Mouse (Mus musculus): ENCODE measurements around the gene Tlx2. TPM values are rescaled to one million over a fixed set of nuclear protein-coding genes. Genes with fewer than 3 reads are reported as not detected.
A peak's percentile ranks its signal among the peaks of the same experiment; 100 is the strongest.

Gene Tlx2
- polyA plus RNA-seq, 1 experiment from 2014 or later, result not detected

- ATAC-seq (ENCODE audit: low FRiP score), result no peak
- no peak for DNase-seq (ENCODE audit: low spot score)
- H3K4me3 ChIP-seq (replicated peaks; ENCODE audit: low read length), result no peak overlapping the region
- H3K27ac ChIP-seq, result no peak overlapping the region
- H3K4me1 ChIP-seq (replicated peaks; ENCODE audit: control insufficient read depth, insufficient read depth, low read length), result 0 out of 2 replicates have a peak, but pooled peaks cover 12% of the 10 kb centered on the region
- WGBS, result 21% methylated on average over 6 of the region's 6 CpGs
- H3K4me2 ChIP-seq (replicated peaks), result no peak overlapping the region
- no peaks in the 10 kb centered on the region for H3K9me3 ChIP-seq (ENCODE audit: control insufficient read depth, low read length)
- no peak overlapping the region for H3K9ac ChIP-seq
- no peaks in the 10 kb centered on the region for H3K36me3 ChIP-seq (replicated peaks; ENCODE audit: control insufficient read depth, insufficient read depth)
- H3K27me3 ChIP-seq (ENCODE audit: control insufficient read depth, insufficient read depth, low read length), result peaks cover 99% of the 10 kb centered on the region
Observed at GRCm38 (mm10) chr6:83066441-83066840, 3.7 kb downstream of the Tlx2 start.

DNA sequence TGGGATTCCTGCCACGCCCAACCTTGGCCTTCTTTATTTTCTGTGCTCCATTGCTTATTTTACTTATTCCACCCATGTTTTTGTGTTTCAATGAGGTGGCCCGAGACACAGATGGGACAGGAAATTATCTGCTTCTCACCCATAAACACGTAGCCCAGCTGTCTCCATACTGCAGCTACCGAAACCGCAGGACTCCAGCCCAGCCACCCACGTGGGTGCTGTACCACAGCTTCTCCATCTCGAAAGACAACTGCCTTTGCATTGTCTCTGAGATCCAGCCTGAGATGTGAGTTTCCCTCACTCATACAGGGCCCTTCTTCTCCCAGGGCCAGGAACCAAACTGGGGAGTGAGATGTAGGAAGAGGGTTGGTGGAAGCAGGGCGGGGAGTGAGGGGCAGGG lies 4.1 kb downstream of the Tlx2 start:
- H3K4me1 ChIP-seq (replicated peaks; ENCODE audit: control insufficient read depth, insufficient read depth, low read length), result 0 out of 2 replicates have a peak, but pooled peaks cover 12% of the 10 kb centered on the region
- no peak overlapping the region for H3K9ac ChIP-seq
- ATAC-seq (ENCODE audit: low FRiP score) (no peak), DNase-seq (ENCODE audit: low spot score) (no peak)
- H3K4me3 ChIP-seq (replicated peaks; ENCODE audit: low read length), result no peak overlapping the region
- H3K9me3 ChIP-seq (ENCODE audit: control insufficient read depth, low read length), result no peaks in the 10 kb centered on the region
- 41% methylated on average over 8 of the region's 8 CpGs for WGBS
- H3K4me2 ChIP-seq (replicated peaks), result no peak overlapping the region
- peaks cover 97% of the 10 kb centered on the region for H3K27me3 ChIP-seq (ENCODE audit: control insufficient read depth, insufficient read depth, low read length)
- no peaks in the 10 kb centered on the region for H3K36me3 ChIP-seq (replicated peaks; ENCODE audit: control insufficient read depth, insufficient read depth)
- H3K27ac ChIP-seq, result no peak overlapping the region

DNA sequence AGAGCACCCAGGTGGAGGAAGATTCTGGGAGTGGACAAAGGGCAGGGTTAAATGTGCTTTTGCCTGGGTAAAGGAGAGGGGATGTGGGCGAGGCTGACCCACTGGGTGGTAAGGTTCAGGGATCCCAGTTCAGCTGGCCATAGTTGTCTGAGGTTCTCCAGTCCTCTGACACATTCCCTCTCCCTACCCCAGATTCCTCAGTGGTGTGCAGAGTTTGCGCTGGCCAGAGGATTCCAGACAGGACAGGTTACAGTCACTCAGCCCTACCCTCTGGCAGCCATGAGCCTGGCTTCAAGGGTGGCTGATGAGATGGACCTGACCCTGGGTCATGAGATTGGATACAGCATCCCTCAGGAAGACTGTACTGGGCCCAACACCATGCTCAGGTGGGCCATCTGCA lies 11.4 kb downstream of the Tlx2 start:
- Histone ChIP-seq H3K36me3 (replicated peaks; ENCODE audit: control insufficient read depth, insufficient read depth) (peaks cover 12% of the 10 kb centered on the region), H3K4me2 (replicated peaks) (no peak overlapping the region), H3K4me1 (replicated peaks; ENCODE audit: control insufficient read depth, insufficient read depth, low read length) (peaks cover 11% of the 10 kb centered on the region), H3K27me3 (ENCODE audit: control insufficient read depth, insufficient read depth, low read length) (peaks cover 31% of the 10 kb centered on the region), H3K27ac (no peak overlapping the region), H3K9ac (no peak overlapping the region), H3K9me3 (ENCODE audit: control insufficient read depth, low read length) (no peaks in the 10 kb centered on the region), H3K4me3 (replicated peaks; ENCODE audit: low read length) (no peak overlapping the region)
- DNase-seq (ENCODE audit: low spot score), result no peak
- no peak for ATAC-seq (ENCODE audit: low FRiP score)
- 75% methylated on average over 2 of the region's 2 CpGs for WGBS

GRCm38 (mm10) chr6:83057790-83058189 lies 12.3 kb downstream of the Tlx2 start, which contains the start of gene Dqx1:
Gene Dqx1, plus strand, starts transcription at chr6:83057844.
- ATAC-seq (ENCODE audit: low FRiP score) (no peak), DNase-seq (ENCODE audit: low spot score) (no peak)
- Histone ChIP-seq H3K4me2 (replicated peaks) (no peak within 1 kb of the TSS), H3K9ac (no peak within 1 kb of the TSS), H3K27ac (no peak within 1 kb of the TSS), H3K4me3 (replicated peaks; ENCODE audit: low read length) (no peak within 1 kb of the TSS), H3K4me1 (replicated peaks; ENCODE audit: control insufficient read depth, insufficient read depth, low read length) (peaks cover 19% of the 10 kb centered on the region), H3K27me3 (ENCODE audit: control insufficient read depth, insufficient read depth, low read length) (peaks cover 22% of the 10 kb centered on the region), H3K9me3 (ENCODE audit: control insufficient read depth, low read length) (no peaks in the 10 kb centered on the region), H3K36me3 (replicated peaks; ENCODE audit: control insufficient read depth, insufficient read depth) (peaks cover 12% of the 10 kb centered on the region)
- 59% methylated on average over 3 of the region's 3 CpGs for WGBS

GRCm38 (mm10) chr6:83054871-83055431 lies 15.1 kb downstream of the Tlx2 start, which contains the start of gene Htra2:
Gene Htra2, minus strand, starts transcription at chr6:83055273.
- peak within 1 kb of the TSS; percentile 93 for H3K9ac ChIP-seq
- H3K9me3 ChIP-seq (ENCODE audit: control insufficient read depth, low read length), result no peaks in the 10 kb centered on the region
- DNase-seq (ENCODE audit: low spot score), result no peak
- H3K36me3 ChIP-seq (replicated peaks; ENCODE audit: control insufficient read depth, insufficient read depth), result peaks cover 28% of the 10 kb centered on the region
- peak within 1 kb of the TSS; percentile 87 for H3K27ac ChIP-seq
- H3K27me3 ChIP-seq (ENCODE audit: control insufficient read depth, insufficient read depth, low read length), result no peaks in the 10 kb centered on the region
- peak within 1 kb of the TSS; percentile 95 for H3K4me3 ChIP-seq (replicated peaks; ENCODE audit: low read length)
- peak; percentile 11 for ATAC-seq (ENCODE audit: low FRiP score)
- H3K4me1 ChIP-seq (replicated peaks; ENCODE audit: control insufficient read depth, insufficient read depth, low read length), result peaks cover 23% of the 10 kb centered on the region
- H3K4me2 ChIP-seq (replicated peaks), result peak within 1 kb of the TSS; percentile 85
- under 1% methylated on average over 50 of the region's 50 CpGs for WGBS

DNA sequence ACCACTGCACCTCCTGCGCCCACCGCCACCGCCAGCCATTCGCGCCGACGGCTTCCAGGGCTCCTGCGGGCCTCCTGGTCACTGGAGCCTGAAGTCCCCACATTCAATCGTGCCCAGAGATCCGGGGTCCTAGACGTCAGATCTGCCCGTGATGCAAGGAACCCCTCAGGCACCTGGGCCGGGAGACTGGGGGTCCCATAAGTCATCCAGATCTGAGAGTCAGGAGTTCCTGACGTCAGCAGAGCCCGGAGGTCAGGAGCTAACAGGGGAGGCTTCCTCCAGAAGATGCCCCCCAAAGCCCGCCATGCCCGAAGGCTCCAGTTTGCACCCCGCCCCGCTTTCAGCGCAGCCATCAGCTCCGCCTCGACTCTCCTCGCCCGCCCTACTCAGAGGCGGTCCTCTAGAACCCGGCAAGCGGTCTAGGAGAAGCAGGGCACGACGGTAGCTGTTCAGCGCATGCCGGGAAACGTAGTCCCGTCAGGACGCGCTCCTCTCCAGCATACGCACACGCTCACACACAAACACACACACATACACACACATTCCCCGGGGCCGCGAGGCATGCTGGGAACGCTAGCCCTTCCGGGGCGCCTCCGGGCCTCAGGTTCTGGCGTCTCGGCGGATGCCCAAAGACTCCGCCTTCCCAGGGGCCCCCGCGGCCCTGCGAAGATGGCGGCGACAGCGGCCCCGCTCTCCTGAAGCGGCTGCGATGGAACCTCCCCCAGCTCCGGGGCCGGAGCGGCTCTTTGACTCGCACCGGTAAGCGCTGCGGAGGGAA lies 15.8 kb downstream of the Tlx2 start, which contains the start of gene Aup1:
Gene Aup1 (plus strand): TSS at position 448 of the 778 bp plus-strand sequence.
- Histone ChIP-seq H3K9me3 (ENCODE audit: control insufficient read depth, low read length) (no peaks in the 10 kb centered on the region), H3K9ac (peak within 1 kb of the TSS; percentile 93), H3K4me3 (replicated peaks; ENCODE audit: low read length) (peak within 1 kb of the TSS; percentile 95), H3K36me3 (replicated peaks; ENCODE audit: control insufficient read depth, insufficient read depth) (peaks cover 29% of the 10 kb centered on the region), H3K27me3 (ENCODE audit: control insufficient read depth, insufficient read depth, low read length) (no peaks in the 10 kb centered on the region), H3K27ac (peak within 1 kb of the TSS; percentile 87), H3K4me1 (replicated peaks; ENCODE audit: control insufficient read depth, insufficient read depth, low read length) (peaks cover 23% of the 10 kb centered on the region), H3K4me2 (replicated peaks) (peak within 1 kb of the TSS; percentile 85)
- under 1% methylated on average over 59 of the region's 64 CpGs for whole genome bisulfite sequencing
- ATAC-seq (ENCODE audit: low FRiP score) (peak; percentile 96), DNase-seq (ENCODE audit: low spot score) (peak; percentile 98)

DNA sequence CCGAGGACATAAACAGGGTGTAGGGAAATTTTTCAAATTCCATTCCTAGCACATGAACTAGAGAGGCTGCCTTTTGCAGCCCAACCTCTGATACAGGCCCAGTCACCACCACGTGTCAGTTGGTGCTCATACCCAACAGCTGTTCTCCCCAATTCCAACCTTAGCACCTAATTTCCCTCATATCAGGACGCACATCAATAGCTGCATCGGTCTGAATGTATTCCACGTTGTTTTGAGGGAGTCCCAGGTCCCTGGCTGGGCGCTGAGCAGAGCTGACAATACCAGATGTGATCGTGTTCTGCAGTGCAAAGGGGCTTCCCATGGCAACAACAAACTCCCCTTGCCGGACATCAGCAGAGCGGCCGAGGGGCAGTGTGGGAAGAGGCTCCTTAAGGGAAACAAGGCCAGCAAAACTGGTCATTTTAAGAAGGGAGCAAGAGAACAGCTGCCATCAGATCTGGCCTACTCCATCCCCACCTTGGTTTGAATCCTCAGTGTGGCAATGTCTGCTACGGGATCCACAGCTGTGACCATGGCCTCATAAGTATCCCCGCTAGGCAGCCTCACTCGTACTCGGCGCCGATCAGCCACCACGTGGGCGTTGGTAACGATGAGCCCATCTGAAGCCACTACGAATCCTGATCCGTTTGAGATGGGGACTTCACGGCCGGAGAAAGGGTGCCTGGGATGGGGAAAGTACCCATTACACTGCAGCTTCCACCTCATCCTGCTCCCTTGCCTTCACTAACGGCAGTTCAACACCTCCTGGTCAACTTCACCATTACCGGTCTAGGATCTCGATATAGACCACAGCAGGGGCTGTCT lies 16.7 kb downstream of the Tlx2 start:
- Histone ChIP-seq H3K36me3 (replicated peaks; ENCODE audit: control insufficient read depth, insufficient read depth) (peaks cover 29% of the 10 kb centered on the region), H3K27ac (peak overlapping the region; percentile 87), H3K4me3 (replicated peaks; ENCODE audit: low read length) (peak overlapping the region; percentile 95), H3K4me2 (replicated peaks) (peak overlapping the region; percentile 85), H3K9me3 (ENCODE audit: control insufficient read depth, low read length) (no peaks in the 10 kb centered on the region), H3K9ac (peak overlapping the region; percentile 93), H3K27me3 (ENCODE audit: control insufficient read depth, insufficient read depth, low read length) (no peaks in the 10 kb centered on the region), H3K4me1 (replicated peaks; ENCODE audit: control insufficient read depth, insufficient read depth, low read length) (peaks cover 23% of the 10 kb centered on the region)
- ATAC-seq (ENCODE audit: low FRiP score) (peak; percentile 9; the same call in 1 of the 2 replicates), DNase-seq (ENCODE audit: low spot score) (peak; percentile 48)
- 2% methylated on average over 26 of the region's 26 CpGs for WGBS

DNA sequence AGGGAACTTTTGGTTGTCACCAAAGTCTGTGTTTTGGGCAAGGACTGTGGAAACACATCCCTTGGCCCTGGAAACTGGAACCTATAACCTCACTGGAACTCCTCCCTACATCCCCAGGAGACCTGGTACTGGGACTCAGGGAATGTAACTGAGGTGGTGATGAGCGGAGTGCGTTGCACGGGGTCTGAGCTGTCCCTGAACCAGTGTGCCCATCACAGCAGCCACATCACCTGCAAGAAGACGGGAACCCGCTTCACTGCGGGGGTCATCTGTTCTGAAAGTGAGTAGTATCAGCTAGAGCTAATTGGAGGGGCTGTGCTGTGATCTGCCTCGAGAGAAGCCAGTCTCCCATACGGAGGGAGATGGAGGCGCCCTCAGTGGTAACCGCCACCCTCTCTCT lies 20.7 kb downstream of the Tlx2 start:
- Histone ChIP-seq H3K27ac (no peak overlapping the region), H3K4me1 (replicated peaks; ENCODE audit: control insufficient read depth, insufficient read depth, low read length) (peaks cover 12% of the 10 kb centered on the region), H3K4me2 (replicated peaks) (no peak overlapping the region), H3K9ac (no peak overlapping the region), H3K27me3 (ENCODE audit: control insufficient read depth, insufficient read depth, low read length) (no peaks in the 10 kb centered on the region), H3K4me3 (replicated peaks; ENCODE audit: low read length) (no peak overlapping the region), H3K9me3 (ENCODE audit: control insufficient read depth, low read length) (no peaks in the 10 kb centered on the region), H3K36me3 (replicated peaks; ENCODE audit: control insufficient read depth, insufficient read depth) (peaks cover 16% of the 10 kb centered on the region; the same call in 1 of the 2 replicates)
- ATAC-seq (ENCODE audit: low FRiP score) (no peak), DNase-seq (ENCODE audit: low spot score) (no peak)
- WGBS, result 79% methylated on average over 10 of the region's 10 CpGs

GRCm38 (mm10) chr6:83044742-83045141 lies 25.4 kb downstream of the Tlx2 start:
- H3K9me3 ChIP-seq (ENCODE audit: control insufficient read depth, low read length), result no peaks in the 10 kb centered on the region
- WGBS, result 78% methylated on average over 9 of the region's 9 CpGs
- no peaks in the 10 kb centered on the region for H3K27me3 ChIP-seq (ENCODE audit: control insufficient read depth, insufficient read depth, low read length)
- H3K4me3 ChIP-seq (replicated peaks; ENCODE audit: low read length), result no peak overlapping the region
- H3K9ac ChIP-seq, result no peak overlapping the region
- H3K27ac ChIP-seq, result no peak overlapping the region
- H3K4me2 ChIP-seq (replicated peaks), result no peak overlapping the region
- no peak for DNase-seq (ENCODE audit: low spot score)
- H3K36me3 ChIP-seq (replicated peaks; ENCODE audit: control insufficient read depth, insufficient read depth), result no peaks in the 10 kb centered on the region
- ATAC-seq (ENCODE audit: low FRiP score), result no peak
- H3K4me1 ChIP-seq (replicated peaks; ENCODE audit: control insufficient read depth, insufficient read depth, low read length), result no peaks in the 10 kb centered on the region

Data from hindbrain, embryonic 14.5 days (tissue).